Mouse (Mus musculus) erythroblast, embryonic 14.5 days (primary cell): Measurements from ENCODE around the gene Hipk2. TPM values are rescaled to one million over a fixed set of nuclear protein-coding genes. Genes with fewer than 3 reads are reported as not detected.

Experiments
- H3K27me3 ChIP-seq: 2 replicates; pipeline ENCODE4 v1.6.1; 2012; ENCODE audit warnings: inconsistent platforms; ENCODE audit not compliant: control insufficient read depth
- H3K36me3 ChIP-seq: 2 replicates; pipeline ENCODE4 v1.6.1; 2012; ENCODE audit warnings: mild to moderate bottlenecking, inconsistent platforms; ENCODE audit not compliant: control insufficient read depth
- H3K4me1 ChIP-seq: 2 replicates; pipeline ENCODE4 v1.6.1; 2012; ENCODE audit warnings: inconsistent platforms; ENCODE audit not compliant: control insufficient read depth
- H3K4me3 ChIP-seq: replicated peaks from 2 replicates; pipeline ENCODE3; 2012; ENCODE audit warnings: moderate library complexity, mild to moderate bottlenecking, inconsistent platforms
- H3K9me3 ChIP-seq: 2 replicates; pipeline ENCODE4 v1.6.1; 2012; ENCODE audit warnings: low read length, inconsistent platforms, mixed read lengths; ENCODE audit not compliant: control insufficient read depth
- GATA1 ChIP-seq: IDR thresholded peaks from 2 replicates; pipeline ENCODE4 v1.6.1; 2012; ENCODE audit warnings: low read length, inconsistent platforms, mixed read lengths
- TAL1 ChIP-seq: IDR thresholded peaks from 3 replicates; pipeline ENCODE4 v1.6.1; 2012; ENCODE audit warnings: low read length, inconsistent platforms, mixed read lengths
- polyA plus RNA-seq: library from polyadenylated mRNA; stranded (reverse); fragments of >175 nt; gene quantifications from 2 replicates; pipeline ENCODE4 v1.2.3, GENCODE M21; 2012

Hipk2 gene
- polyA plus RNA-seq, 1 experiment: 16.6 TPM

DNA sequence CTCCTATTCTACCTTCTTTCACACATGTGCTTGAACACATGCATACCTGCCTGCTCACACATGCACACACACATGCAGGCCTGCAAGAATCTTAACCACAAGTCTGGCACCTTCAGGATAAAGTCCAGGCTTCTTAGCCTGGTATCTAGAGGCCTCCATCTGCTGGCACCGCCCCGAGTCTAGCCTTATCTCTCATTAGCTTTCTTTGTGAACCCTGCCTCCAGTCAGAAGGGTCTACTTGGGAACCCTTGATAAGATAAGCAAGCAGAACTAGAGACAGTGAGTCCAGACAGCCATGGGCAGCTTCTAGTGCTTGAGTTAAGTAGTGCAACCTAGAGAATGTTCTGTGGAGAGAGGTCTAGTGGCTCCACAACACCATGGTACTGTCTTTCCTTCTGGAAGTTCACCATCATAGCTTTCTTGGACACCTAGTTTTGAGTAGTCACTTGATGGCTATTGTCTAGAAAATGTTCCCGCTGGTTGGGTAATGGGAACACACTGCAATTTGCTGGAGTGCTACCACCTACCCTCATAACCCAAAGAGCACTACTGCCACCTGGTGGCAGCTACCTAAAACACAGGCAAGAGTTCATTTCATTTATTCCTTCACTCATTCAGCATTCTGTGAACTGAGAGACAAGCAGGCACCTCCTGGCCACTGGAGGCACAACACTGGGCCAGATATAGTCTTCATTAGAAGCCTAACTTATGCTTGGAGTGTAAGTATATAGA, 35.0 kb upstream of the Hipk2 start:
- peaks cover 37% of the 10 kb centered on the region for H3K36me3 ChIP-seq
- no peaks in the 10 kb centered on the region for H3K9me3 ChIP-seq
- peaks cover 98% of the 10 kb centered on the region for H3K4me1 ChIP-seq
- no peaks in the 10 kb centered on the region for H3K27me3 ChIP-seq
- TF ChIP-seq GATA1: peak; percentile 99
- peak; percentile 96 for TF ChIP-seq TAL1
- H3K4me3 ChIP-seq: peak overlapping the region; percentile 28

DNA sequence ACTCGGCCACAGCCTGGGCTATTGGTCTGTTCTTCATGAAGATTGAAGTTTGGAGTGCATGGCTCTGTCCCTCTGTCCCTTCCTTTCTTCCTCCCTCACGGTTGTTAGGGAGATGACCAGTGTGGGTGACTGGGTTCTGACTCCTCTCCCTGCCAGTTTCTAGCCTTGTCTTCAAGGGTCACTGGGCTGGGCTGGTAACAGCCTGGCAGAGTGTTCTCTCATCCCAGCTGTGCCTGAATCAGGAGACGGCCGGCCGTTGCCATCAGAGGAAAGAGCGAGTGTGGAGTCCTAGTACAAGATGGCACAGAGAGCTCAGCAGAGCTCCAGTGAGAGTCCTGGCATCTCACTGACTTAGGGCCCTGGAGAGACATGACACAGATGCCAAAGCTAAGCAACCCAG, 32.4 kb upstream of the Hipk2 start:
- no peak overlapping the region for H3K4me3 ChIP-seq
- H3K9me3 ChIP-seq: no peaks in the 10 kb centered on the region
- TF ChIP-seq TAL1: no peak
- TF ChIP-seq GATA1: no peak
- no peaks in the 10 kb centered on the region for H3K27me3 ChIP-seq
- peaks cover 19% of the 10 kb centered on the region for H3K36me3 ChIP-seq
- peaks cover 94% of the 10 kb centered on the region for H3K4me1 ChIP-seq

DNA sequence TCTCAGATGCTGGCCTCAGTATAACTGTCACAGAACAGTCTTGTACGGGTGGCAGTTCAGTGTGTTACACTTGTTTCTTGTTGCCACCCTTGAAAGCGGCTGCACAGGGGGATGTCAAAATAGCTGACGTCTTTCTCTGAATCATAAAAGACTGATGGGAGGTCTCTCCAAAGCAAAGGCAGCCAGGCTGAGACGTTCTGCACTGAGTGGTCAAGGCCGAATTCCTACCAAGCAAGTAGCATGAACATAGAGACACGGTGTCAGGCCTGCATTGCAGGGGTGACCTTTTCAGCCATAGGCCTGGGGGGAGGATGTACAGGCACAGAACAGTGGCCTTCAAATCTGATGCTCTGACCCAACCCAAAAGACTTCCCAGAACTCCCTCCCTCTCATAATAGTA, 30.0 kb upstream of the Hipk2 start:
- Histone ChIP-seq H3K27me3 (no peaks in the 10 kb centered on the region), H3K36me3 (peaks cover 12% of the 10 kb centered on the region), H3K4me1 (peaks cover 94% of the 10 kb centered on the region), H3K4me3 (no peak overlapping the region), H3K9me3 (no peaks in the 10 kb centered on the region)
- TF ChIP-seq GATA1 (no peak), TAL1 (no peak)

DNA sequence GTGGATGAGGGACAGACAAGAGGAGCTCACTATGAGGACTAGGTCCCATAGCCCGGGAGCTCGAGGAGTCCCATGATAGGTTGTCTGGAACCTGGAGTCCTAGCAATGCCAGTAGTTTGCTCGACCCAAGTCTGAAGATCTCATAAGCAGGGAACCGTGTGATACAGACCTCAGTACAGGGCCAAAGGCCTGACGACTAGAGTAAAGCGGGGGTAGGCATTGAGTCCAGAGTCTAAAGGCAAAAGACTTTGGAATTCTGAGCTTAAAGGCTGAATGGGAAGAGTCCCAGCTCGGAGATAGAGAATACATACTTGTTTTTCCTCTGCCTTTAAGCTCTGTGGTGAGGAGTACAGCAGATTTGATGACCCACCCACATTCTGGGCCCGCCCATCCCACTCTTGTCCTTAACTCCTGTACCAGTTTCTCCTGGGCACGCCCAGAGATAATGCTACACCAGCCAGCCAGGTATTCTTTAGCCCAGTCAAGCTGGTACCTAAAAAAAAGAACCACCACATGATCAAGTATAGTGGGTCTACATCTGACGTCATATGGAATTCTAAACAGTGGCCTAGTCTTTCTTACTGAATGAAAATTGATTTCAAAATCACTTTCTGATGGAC, 27.0 kb upstream of the Hipk2 start:
- peaks cover 8% of the 10 kb centered on the region; the same call in 1 of the 2 replicates for H3K36me3 ChIP-seq
- TF ChIP-seq TAL1: no peak
- no peak for TF ChIP-seq GATA1
- H3K9me3 ChIP-seq: no peaks in the 10 kb centered on the region
- H3K4me3 ChIP-seq: no peak overlapping the region
- H3K4me1 ChIP-seq: peaks cover 93% of the 10 kb centered on the region
- no peaks in the 10 kb centered on the region for H3K27me3 ChIP-seq

DNA sequence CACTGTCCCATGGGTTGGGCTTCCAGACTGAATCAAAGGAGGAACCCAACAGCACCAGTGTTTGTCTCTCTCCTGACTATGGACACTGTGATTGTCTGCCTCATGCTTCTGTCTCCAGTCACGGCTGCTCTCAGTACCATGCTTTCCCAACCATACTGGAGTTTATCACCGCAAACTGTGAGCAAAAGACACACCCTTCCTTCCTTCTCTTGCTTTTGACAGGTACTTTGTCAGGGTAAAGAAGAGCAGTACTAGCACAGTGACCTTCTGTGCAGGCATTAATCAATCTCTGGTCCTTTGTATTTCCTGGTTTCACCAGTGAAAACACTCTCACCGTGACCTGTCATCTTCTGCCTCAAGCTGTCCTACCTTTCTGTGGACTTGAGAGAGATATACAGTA, 25.7 kb upstream of the Hipk2 start:
- TF ChIP-seq GATA1: no peak
- no peak for TF ChIP-seq TAL1
- Histone ChIP-seq H3K4me3 (peak overlapping the region; percentile 49), H3K9me3 (no peaks in the 10 kb centered on the region), H3K27me3 (peaks cover 3% of the 10 kb centered on the region; the same call in 1 of the 2 replicates), H3K4me1 (peaks cover 94% of the 10 kb centered on the region), H3K36me3 (peaks cover 8% of the 10 kb centered on the region; the same call in 1 of the 2 replicates)

DNA sequence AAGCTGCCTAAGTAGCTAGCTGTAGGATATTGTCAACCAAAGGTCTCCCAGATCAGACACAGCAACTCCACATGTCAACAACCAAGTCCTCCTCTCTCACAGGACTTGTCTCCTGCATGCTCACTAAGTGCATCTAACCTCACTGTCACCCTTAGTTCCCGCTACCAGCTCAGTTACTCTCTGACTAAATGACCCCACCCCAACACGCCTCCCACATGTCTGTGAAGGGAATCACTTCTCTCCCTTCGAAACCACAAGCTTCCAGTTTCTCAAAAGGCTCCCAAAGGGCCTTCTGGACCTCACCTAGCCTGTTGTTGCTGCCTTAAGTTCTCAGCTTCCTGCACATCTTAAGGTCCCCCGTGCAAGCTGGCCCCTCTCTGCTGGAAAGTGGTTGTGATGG, 25.2 kb upstream of the Hipk2 start:
- H3K4me1 ChIP-seq: peaks cover 94% of the 10 kb centered on the region
- no peaks in the 10 kb centered on the region for H3K9me3 ChIP-seq
- H3K4me3 ChIP-seq: peak overlapping the region; percentile 49
- H3K27me3 ChIP-seq: peaks cover 4% of the 10 kb centered on the region; the same call in 1 of the 2 replicates
- H3K36me3 ChIP-seq: peaks cover 8% of the 10 kb centered on the region; the same call in 1 of the 2 replicates
- TF ChIP-seq TAL1: no peak

DNA sequence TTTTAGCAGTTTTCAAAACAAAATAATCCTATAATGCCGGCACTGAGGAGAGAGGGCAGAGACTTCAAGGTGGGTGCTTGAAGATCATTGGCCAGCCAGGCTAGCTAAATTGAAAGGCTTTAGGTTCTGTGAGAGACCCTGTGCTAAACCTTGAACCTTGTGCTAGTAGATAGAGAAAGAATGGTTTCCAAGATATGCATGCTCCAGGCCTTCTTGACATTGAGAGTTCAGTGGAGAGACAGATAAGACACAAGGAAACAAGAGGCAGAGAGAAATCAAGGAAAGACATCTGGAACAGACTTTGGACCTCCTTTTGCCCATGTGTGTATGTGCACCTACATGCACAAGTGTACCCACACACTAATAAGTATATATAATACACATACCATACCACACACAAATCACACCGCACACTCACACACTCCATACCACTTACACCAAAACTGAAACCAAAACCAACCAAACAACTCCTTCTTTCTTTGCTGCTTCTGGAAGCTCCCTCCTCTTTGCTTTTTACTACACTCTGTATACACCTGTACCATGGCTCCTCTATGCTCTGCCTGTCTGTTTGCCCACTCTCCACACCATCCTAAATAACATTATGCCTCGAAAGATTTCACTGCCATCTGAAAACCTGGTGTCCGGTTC, 24.6 kb upstream of the Hipk2 start:
- peaks cover 94% of the 10 kb centered on the region for H3K4me1 ChIP-seq
- peak; percentile 72 for TF ChIP-seq TAL1
- TF ChIP-seq GATA1: peak; percentile 88
- peak overlapping the region; percentile 49 for H3K4me3 ChIP-seq
- H3K9me3 ChIP-seq: no peaks in the 10 kb centered on the region
- H3K36me3 ChIP-seq: peaks cover 8% of the 10 kb centered on the region; the same call in 1 of the 2 replicates
- peaks cover 4% of the 10 kb centered on the region; the same call in 1 of the 2 replicates for H3K27me3 ChIP-seq

DNA sequence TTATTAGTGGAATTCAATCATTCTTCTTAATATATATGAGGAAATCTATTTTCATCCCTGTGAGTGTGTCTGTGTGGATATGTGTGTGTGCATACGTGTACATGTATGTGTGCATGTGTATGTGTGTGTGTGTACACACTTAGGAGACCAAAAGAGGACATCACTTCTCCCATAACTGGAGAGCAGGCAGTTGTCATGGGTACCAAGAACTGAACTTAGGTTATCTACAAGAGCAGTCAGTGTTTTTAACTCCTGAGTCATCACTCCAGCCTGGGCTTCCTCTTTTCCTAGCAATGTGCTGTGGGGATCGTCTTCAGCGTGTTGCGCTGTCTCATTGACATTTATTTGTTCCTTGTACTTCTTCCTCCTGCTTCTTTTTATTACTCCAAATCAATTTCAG, 24.1 kb upstream of the Hipk2 start:
- Histone ChIP-seq H3K9me3 (no peaks in the 10 kb centered on the region), H3K36me3 (peaks cover 8% of the 10 kb centered on the region; the same call in 1 of the 2 replicates), H3K27me3 (peaks cover 4% of the 10 kb centered on the region; the same call in 1 of the 2 replicates), H3K4me1 (peaks cover 96% of the 10 kb centered on the region), H3K4me3 (peak overlapping the region; percentile 49)
- peak; percentile 63; the same call in 2 of the 3 replicates for TF ChIP-seq TAL1
- peak; percentile 62 for TF ChIP-seq GATA1

DNA sequence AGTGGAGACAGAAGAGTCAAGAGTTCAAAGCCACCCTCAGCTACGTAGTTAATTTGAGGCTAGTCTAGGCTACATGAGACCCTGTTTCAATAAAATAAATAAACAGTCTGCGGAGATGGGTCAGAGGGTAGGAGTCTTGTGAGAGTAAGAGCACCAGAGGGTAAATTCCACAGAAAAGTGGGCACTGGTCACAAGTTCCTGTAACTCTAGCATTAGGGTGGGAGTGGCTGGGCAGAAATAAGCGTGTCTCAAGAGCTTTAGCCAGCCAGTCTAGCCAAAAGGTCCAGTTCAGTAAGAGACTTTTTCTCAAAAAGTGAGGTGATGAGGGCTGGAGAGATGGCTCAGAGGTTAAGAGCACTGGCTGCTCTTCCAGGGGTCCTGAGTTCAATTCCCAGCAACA, 17.6 kb upstream of the Hipk2 start:
- Histone ChIP-seq H3K27me3 (peaks cover 4% of the 10 kb centered on the region; the same call in 1 of the 2 replicates), H3K36me3 (peaks cover 12% of the 10 kb centered on the region), H3K4me3 (no peak overlapping the region), H3K9me3 (peaks cover 6% of the 10 kb centered on the region; the same call in 1 of the 2 replicates), H3K4me1 (peaks cover 94% of the 10 kb centered on the region)
- TF ChIP-seq TAL1 (no peak), GATA1 (no peak)
